Mouse (Mus musculus): ENCODE results near the gene Lin28a. TPM values are rescaled to one million over a fixed set of nuclear protein-coding genes. Genes with fewer than 3 reads are reported as not detected.
"Not testable (repeated sequence)": the region's sequence is repeated elsewhere in the genome, so short reads cannot be mapped to it uniquely, and the experiment has no call there.

Gene Lin28a
- polyA plus RNA-seq, 1 experiment from 2014 or later, result not detected

- peaks cover 9% of the 10 kb centered on the region for H3K4me1 ChIP-seq (ENCODE audit: control insufficient read depth, insufficient read depth, low read length)
- peak; percentile 99 for DNase-seq (ENCODE audit: low spot score)
- H3K27ac ChIP-seq (ENCODE audit: low read depth, low read length), result no peak within 1 kb of the TSS
- H3K9me3 ChIP-seq (replicated peaks; ENCODE audit: control insufficient read depth, low read length), result no peaks in the 10 kb centered on the region
- WGBS, result 1% methylated on average over 49 of the region's 49 CpGs
- no peaks in the 10 kb centered on the region for H3K27me3 ChIP-seq (replicated peaks; ENCODE audit: control insufficient read depth, insufficient read depth, low read length)
- ATAC-seq, result peak; percentile 98
- H3K36me3 ChIP-seq (ENCODE audit: control insufficient read depth, insufficient read depth, low read length), result peaks cover 12% of the 10 kb centered on the region
- peak within 1 kb of the TSS; percentile 54 for H3K9ac ChIP-seq (ENCODE audit: low read length)
- H3K4me3 ChIP-seq (ENCODE audit: low read depth, low read length), result peak within 1 kb of the TSS; percentile 39
- H3K4me2 ChIP-seq (ENCODE audit: low read length), result peak within 1 kb of the TSS; percentile 64
These were observed 17.9 kb downstream of the Lin28a start, which contains the start of gene Dhdds for GRCm38 (mm10) chr4:134000466-134001438. TSS of gene Dhdds (minus strand) at chr4:134000918.

GRCm38 (mm10) chr4:133994697-133995096 lies 23.9 kb downstream of the Lin28a start:
- ATAC-seq, result no peak
- no peak overlapping the region for H3K4me2 ChIP-seq (ENCODE audit: low read length)
- H3K4me1 ChIP-seq (ENCODE audit: control insufficient read depth, insufficient read depth, low read length), result no peaks in the 10 kb centered on the region; the same call in 1 of the 2 replicates
- H3K27me3 ChIP-seq (replicated peaks; ENCODE audit: control insufficient read depth, insufficient read depth, low read length), result no peaks in the 10 kb centered on the region
- H3K9ac ChIP-seq (ENCODE audit: low read length), result no peak overlapping the region
- 94% methylated on average over 8 of the region's 8 CpGs for WGBS
- no peak overlapping the region for H3K27ac ChIP-seq (ENCODE audit: low read depth, low read length)
- no peaks in the 10 kb centered on the region for H3K9me3 ChIP-seq (replicated peaks; ENCODE audit: control insufficient read depth, low read length)
- no peak for DNase-seq (ENCODE audit: low spot score)
- H3K4me3 ChIP-seq (ENCODE audit: low read depth, low read length), result no peak overlapping the region
- H3K36me3 ChIP-seq (ENCODE audit: control insufficient read depth, insufficient read depth, low read length), result peaks cover 66% of the 10 kb centered on the region

GRCm38 (mm10) chr4:133991087-133991660 lies 27.5 kb downstream of the Lin28a start:
- H3K9ac ChIP-seq (ENCODE audit: low read length), result no peak overlapping the region
- no peak overlapping the region for H3K4me2 ChIP-seq (ENCODE audit: low read length)
- no peak overlapping the region for H3K4me3 ChIP-seq (ENCODE audit: low read depth, low read length)
- no peaks in the 10 kb centered on the region for H3K9me3 ChIP-seq (replicated peaks; ENCODE audit: control insufficient read depth, low read length)
- H3K27ac ChIP-seq (ENCODE audit: low read depth, low read length), result no peak overlapping the region
- no peaks in the 10 kb centered on the region for H3K4me1 ChIP-seq (ENCODE audit: control insufficient read depth, insufficient read depth, low read length)
- no peaks in the 10 kb centered on the region for H3K27me3 ChIP-seq (replicated peaks; ENCODE audit: control insufficient read depth, insufficient read depth, low read length)
- WGBS, result 91% methylated on average over 13 of the region's 13 CpGs
- ATAC-seq, result no peak
- DNase-seq (ENCODE audit: low spot score), result no peak
- H3K36me3 ChIP-seq (ENCODE audit: control insufficient read depth, insufficient read depth, low read length), result peaks cover 78% of the 10 kb centered on the region

GRCm38 (mm10) chr4:133990035-133990434 lies 28.6 kb downstream of the Lin28a start:
- no peak for DNase-seq (ENCODE audit: low spot score)
- peaks cover 68% of the 10 kb centered on the region for H3K36me3 ChIP-seq (ENCODE audit: control insufficient read depth, insufficient read depth, low read length)

GRCm38 (mm10) chr4:133988289-133988688 lies 30.4 kb downstream of the Lin28a start:
- H3K4me3 ChIP-seq (ENCODE audit: low read depth, low read length); H3K4me2 ChIP-seq (ENCODE audit: low read length); H3K27ac ChIP-seq (ENCODE audit: low read depth, low read length); DNase-seq (ENCODE audit: low spot score); H3K9ac ChIP-seq (ENCODE audit: low read length); H3K4me1 ChIP-seq (ENCODE audit: control insufficient read depth, insufficient read depth, low read length); ATAC-seq; H3K27me3 ChIP-seq (replicated peaks; ENCODE audit: control insufficient read depth, insufficient read depth, low read length); H3K9me3 ChIP-seq (replicated peaks; ENCODE audit: control insufficient read depth, low read length): not testable (repeated sequence)
- 92% methylated on average over 8 of the region's 8 CpGs for WGBS
- peaks cover 59% of the 10 kb centered on the region for H3K36me3 ChIP-seq (ENCODE audit: control insufficient read depth, insufficient read depth, low read length)

More at GRCm38 (mm10) chr4:133990035-133990434, 28.6 kb downstream of the Lin28a start:
- Histone ChIP-seq H3K9me3 (replicated peaks; ENCODE audit: control insufficient read depth, low read length) (no peaks in the 10 kb centered on the region), H3K4me3 (ENCODE audit: low read depth, low read length) (no peak overlapping the region), H3K27me3 (replicated peaks; ENCODE audit: control insufficient read depth, insufficient read depth, low read length) (no peaks in the 10 kb centered on the region), H3K27ac (ENCODE audit: low read depth, low read length) (no peak overlapping the region), H3K4me2 (ENCODE audit: low read length) (no peak overlapping the region), H3K9ac (ENCODE audit: low read length) (no peak overlapping the region), H3K4me1 (ENCODE audit: control insufficient read depth, insufficient read depth, low read length) (no peaks in the 10 kb centered on the region)
- ATAC-seq, result no peak
- 62% methylated on average over 4 of the region's 4 CpGs for WGBS

GRCm38 (mm10) chr4:133982936-133983335 lies 35.7 kb downstream of the Lin28a start:
- WGBS, result 79% methylated on average over 13 of the region's 13 CpGs
- H3K4me2 ChIP-seq (ENCODE audit: low read length), result no peak overlapping the region
- ATAC-seq (no peak), DNase-seq (ENCODE audit: low spot score) (no peak)
- no peak overlapping the region for H3K27ac ChIP-seq (ENCODE audit: low read depth, low read length)
- H3K36me3 ChIP-seq (ENCODE audit: control insufficient read depth, insufficient read depth, low read length), result peaks cover 65% of the 10 kb centered on the region
- H3K27me3 ChIP-seq (replicated peaks; ENCODE audit: control insufficient read depth, insufficient read depth, low read length), result no peaks in the 10 kb centered on the region
- no peak overlapping the region for H3K9ac ChIP-seq (ENCODE audit: low read length)
- H3K9me3 ChIP-seq (replicated peaks; ENCODE audit: control insufficient read depth, low read length), result no peaks in the 10 kb centered on the region
- no peaks in the 10 kb centered on the region for H3K4me1 ChIP-seq (ENCODE audit: control insufficient read depth, insufficient read depth, low read length)
- H3K4me3 ChIP-seq (ENCODE audit: low read depth, low read length), result no peak overlapping the region

- 91% methylated on average over 5 of the region's 5 CpGs for WGBS
- no peaks in the 10 kb centered on the region for H3K27me3 ChIP-seq (replicated peaks; ENCODE audit: control insufficient read depth, insufficient read depth, low read length)
- no peak overlapping the region for H3K4me2 ChIP-seq (ENCODE audit: low read length)
- peaks cover 72% of the 10 kb centered on the region for H3K36me3 ChIP-seq (ENCODE audit: control insufficient read depth, insufficient read depth, low read length)
- DNase-seq (ENCODE audit: low spot score) (no peak), ATAC-seq (no peak)
- no peak overlapping the region for H3K4me3 ChIP-seq (ENCODE audit: low read depth, low read length)
- H3K4me1 ChIP-seq (ENCODE audit: control insufficient read depth, insufficient read depth, low read length), result no peaks in the 10 kb centered on the region
- H3K9ac ChIP-seq (ENCODE audit: low read length), result no peak overlapping the region
- H3K9me3 ChIP-seq (replicated peaks; ENCODE audit: control insufficient read depth, low read length), result no peaks in the 10 kb centered on the region
- no peak overlapping the region for H3K27ac ChIP-seq (ENCODE audit: low read depth, low read length)
These were observed 38.1 kb downstream of the Lin28a start for GRCm38 (mm10) chr4:133980496-133980895.

- H3K27me3 ChIP-seq (replicated peaks; ENCODE audit: control insufficient read depth, insufficient read depth, low read length), result no peaks in the 10 kb centered on the region
- H3K4me2 ChIP-seq (ENCODE audit: low read length), result no peak overlapping the region
- no peaks in the 10 kb centered on the region for H3K4me1 ChIP-seq (ENCODE audit: control insufficient read depth, insufficient read depth, low read length)
- no peak overlapping the region for H3K4me3 ChIP-seq (ENCODE audit: low read depth, low read length)
- peaks cover 67% of the 10 kb centered on the region for H3K36me3 ChIP-seq (ENCODE audit: control insufficient read depth, insufficient read depth, low read length)
- WGBS, result 93% methylated on average over 10 of the region's 10 CpGs
- no peak overlapping the region for H3K9ac ChIP-seq (ENCODE audit: low read length)
- no peak overlapping the region for H3K27ac ChIP-seq (ENCODE audit: low read depth, low read length)
- H3K9me3 ChIP-seq (replicated peaks; ENCODE audit: control insufficient read depth, low read length), result no peaks in the 10 kb centered on the region
- ATAC-seq (no peak), DNase-seq (ENCODE audit: low spot score) (no peak)
These were observed 40.5 kb downstream of the Lin28a start for GRCm38 (mm10) chr4:133978021-133978711.
